Mouse (Mus musculus) natural killer cell, adult 2 months (primary cell): Measurements from ENCODE around the gene Tmem198.

Experiments used
- DNase-seq, 2 experiments: peaks; one replicate each; pipeline ENCODE4 v3.0.0; 2022; ENCODE audit warnings: low spot score in 2 of 2

The Tmem198 gene

GRCm38 (mm10) chr1:75455433-75455832 is 23.9 kb upstream of the Tmem198 start:
- no peak for DNase-seq

- DNase-seq = no peak
Observed at GRCm38 (mm10) chr1:75455948-75456347, 23.4 kb upstream of the Tmem198 start.

GRCm38 (mm10) chr1:75456746-75457564 is 22.4 kb upstream of the Tmem198 start:
- DNase-seq = no peak

GRCm38 (mm10) chr1:75457710-75458024 is 21.7 kb upstream of the Tmem198 start:
- DNase-seq = no peak

- no peak for DNase-seq
Observed at GRCm38 (mm10) chr1:75458025-75458788, 21.1 kb upstream of the Tmem198 start.

- DNase-seq = no peak
Observed at GRCm38 (mm10) chr1:75458789-75459684, 20.3 kb upstream of the Tmem198 start.

- no peak for DNase-seq
Observed at GRCm38 (mm10) chr1:75460297-75460696, 19.0 kb upstream of the Tmem198 start.

- no peak for DNase-seq
Observed at GRCm38 (mm10) chr1:75462636-75463035, 16.7 kb upstream of the Tmem198 start.

- no peak for DNase-seq
Observed at GRCm38 (mm10) chr1:75463652-75464204, 15.6 kb upstream of the Tmem198 start.

GRCm38 (mm10) chr1:75467215-75467927 is 12.0 kb upstream of the Tmem198 start:
- peak in 1 of 2 experiments; percentile 59 for DNase-seq

GRCm38 (mm10) chr1:75469287-75469825 is 10.0 kb upstream of the Tmem198 start:
- no peak for DNase-seq

- no peak for DNase-seq
Observed at GRCm38 (mm10) chr1:75476441-75476840, 2.9 kb upstream of the Tmem198 start.

- DNase-seq = peak; percentile 84 to 89
Observed at GRCm38 (mm10) chr1:75477264-75477965, 1.9 kb upstream of the Tmem198 start.

GRCm38 (mm10) chr1:75477966-75478290 is 1.4 kb upstream of the Tmem198 start:
- DNase-seq = no peak

GRCm38 (mm10) chr1:75478497-75478896 is 835 bp upstream of the Tmem198 start:
- peak; percentile 42 to 45 for DNase-seq

- DNase-seq = no peak
Observed at GRCm38 (mm10) chr1:75479635-75479989, 280 bp downstream of the Tmem198 start.

- DNase-seq = no peak
Observed at GRCm38 (mm10) chr1:75480036-75480435, 704 bp downstream of the Tmem198 start.

- DNase-seq = no peak
Observed at GRCm38 (mm10) chr1:75480735-75481134, 1.4 kb downstream of the Tmem198 start.

- DNase-seq = peak in 1 of 2 experiments; percentile 12
Observed at GRCm38 (mm10) chr1:75486561-75486960, 7.2 kb downstream of the Tmem198 start.

GRCm38 (mm10) chr1:75487040-75487404 is 7.7 kb downstream of the Tmem198 start:
- no peak for DNase-seq
